Mouse (Mus musculus) thymus, adult 2 months (tissue): ENCODE data around the gene Ap1m2.

Experiments
- CTCF ChIP-seq: fragments of 200-500 bp; IDR thresholded peaks from 2 replicates; pipeline ENCODE4 v1.5.1; 2012; ENCODE audit warnings: mild to moderate bottlenecking, control low read depth, low read length, moderate library complexity, borderline replicate concordance; ENCODE audit not compliant: control insufficient read depth, poor library complexity, insufficient read depth; ENCODE audit errors: extremely low read depth
- POLR2A ChIP-seq: fragments of 200-500 bp; IDR thresholded peaks from 2 replicates; pipeline ENCODE4 v1.6.1; 2012; ENCODE audit warnings: mild to moderate bottlenecking, low read length, control low read depth, moderate library complexity; ENCODE audit not compliant: control insufficient read depth, poor library complexity, insufficient read depth; ENCODE audit errors: extremely low read depth

GRCm38 (mm10) chr9:21299014-21299413 is 13.1 kb downstream of the Ap1m2 start:
- no peak for TF ChIP-seq CTCF
- no peak for TF ChIP-seq POLR2A
